Mouse (Mus musculus) kidney, postnatal 14 days (tissue): ENCODE measurements at regions not wholly inside any gene's neighbourhood (a gene's known extent, or its start where the extent isn't known, plus 50 kb on each side); places are given as distances from the start of the nearest gene placed in this dataset.

Experiments used
- DNase-seq: peaks from one replicate; pipeline ENCODE4 v3.0.0; 2022; ENCODE audit warnings: mixed read lengths

GRCm38 (mm10) chr12:112387836-112388235, 101.4 kb upstream of the A530016L24Rik start:
- DNase-seq = no peak

GRCm38 (mm10) chr12:112395909-112396308, 93.3 kb upstream of the A530016L24Rik start:
- no peak for DNase-seq

GRCm38 (mm10) chr12:112403688-112404240, 85.5 kb upstream of the A530016L24Rik start:
- DNase-seq = no peak

- DNase-seq = no peak
Measured at GRCm38 (mm10) chr12:112404338-112404737, 84.9 kb upstream of the A530016L24Rik start.

GRCm38 (mm10) chr12:112405781-112406213, 83.5 kb upstream of the A530016L24Rik start:
- no peak for DNase-seq

GRCm38 (mm10) chr12:112411612-112412350, 77.5 kb upstream of the A530016L24Rik start:
- no peak for DNase-seq

- no peak for DNase-seq
Measured at GRCm38 (mm10) chr12:112412351-112412697, 76.9 kb upstream of the A530016L24Rik start.

- no peak for DNase-seq
Measured at GRCm38 (mm10) chr12:112415926-112416473, 73.2 kb upstream of the A530016L24Rik start.

- no peak for DNase-seq
Measured at GRCm38 (mm10) chr12:112416537-112416936, 72.7 kb upstream of the A530016L24Rik start.

GRCm38 (mm10) chr12:112418636-112419035, 70.6 kb upstream of the A530016L24Rik start:
- no peak for DNase-seq

- no peak for DNase-seq
Measured at GRCm38 (mm10) chr12:112422177-112422576, 67.1 kb upstream of the A530016L24Rik start.

GRCm38 (mm10) chr12:112424150-112424549, 65.1 kb upstream of the A530016L24Rik start:
- DNase-seq = no peak

- DNase-seq = no peak
Measured at GRCm38 (mm10) chr12:112426681-112427080, 62.6 kb upstream of the A530016L24Rik start.

GRCm38 (mm10) chr12:112430104-112430846, 59.0 kb upstream of the A530016L24Rik start:
- DNase-seq = no peak

GRCm38 (mm10) chr12:112433315-112433714, 55.9 kb upstream of the A530016L24Rik start:
- no peak for DNase-seq

GRCm38 (mm10) chr12:112434673-112435294, 54.5 kb upstream of the A530016L24Rik start:
- DNase-seq = no peak

GRCm38 (mm10) chr12:112435295-112436110, 53.7 kb upstream of the A530016L24Rik start:
- no peak for DNase-seq

- no peak for DNase-seq
Measured at GRCm38 (mm10) chr12:112437046-112437445, 52.2 kb upstream of the A530016L24Rik start.

- DNase-seq = no peak
Measured at GRCm38 (mm10) chr12:112438206-112438605, 51.0 kb upstream of the A530016L24Rik start.
